10 mouse cellular contexts compared by ENCODE assay signal in the genomic region with DNA sequence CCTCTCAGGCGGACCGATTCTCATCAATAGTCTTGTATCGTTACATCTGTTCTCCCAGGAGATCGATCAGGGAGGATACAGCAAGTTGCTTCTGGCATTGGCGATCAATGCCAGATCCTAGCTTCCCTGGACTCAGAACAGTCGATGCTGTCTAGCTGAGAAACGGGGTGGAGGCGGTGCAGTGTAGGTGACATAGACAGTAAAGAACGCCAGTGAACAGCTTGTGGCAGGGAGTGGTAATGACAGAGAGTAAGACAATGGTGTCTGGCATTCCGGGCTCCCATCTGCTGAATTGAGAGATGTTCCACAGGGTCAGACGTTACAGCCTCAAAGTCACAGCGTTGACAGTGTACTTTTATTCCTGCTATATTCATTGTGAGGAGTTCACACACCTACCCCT.
DNase-seq lines count a peak whose midpoint lies in the region; ATAC-seq lines count a peak whose summit lies in the region.
"Had no signal": no experiment of that assay in that cellular context is flagged by ENCODE, and none has a peak within 500 bp of the region (broad histone marks: within the 10 kb centered on the region; RNA-seq: fewer than 3 reads in every experiment).

No protein-coding gene starts in this region.

- H3K9me3 ChIP-seq in hindbrain, embryonic 13.5 days = no peaks in the 10 kb centered on the region
- no peaks in the 10 kb centered on the region for H3K9me3 ChIP-seq in kidney, embryonic 14.5 days (ENCODE audit: control insufficient read depth, low read length)

- no peak overlapping the region for H3K4me2 ChIP-seq in hindbrain, embryonic 13.5 days
- H3K4me2 ChIP-seq in kidney, embryonic 14.5 days (replicated peaks; ENCODE audit: low read depth, low read length) = no peak overlapping the region

- no peak overlapping the region for H3K9ac ChIP-seq in hindbrain, embryonic 13.5 days
- H3K9ac ChIP-seq in kidney, embryonic 14.5 days (ENCODE audit: low read depth, low read length) = no peak overlapping the region
- H3K9ac ChIP-seq: liver, postnatal 0 days had no signal

- intact Hi-C loops in left cerebral cortex, postnatal 36 days (cut with DNase I) = no loop called here

- peak; percentile 74 for DNase-seq in ZHBTc4 (ENCODE audit: low read depth, low spot score)
- peak; percentile 55 for DNase-seq in cerebellum, adult 8-10 months
- peak; percentile 47 to 58 for DNase-seq in left cerebral cortex, postnatal 36 days (ENCODE audit: low spot score in 2 of 2)
- no peak for DNase-seq in lung, postnatal 14 days
- no peak for DNase-seq in kidney, postnatal 14 days
- DNase-seq in urinary bladder, postnatal 36 days (ENCODE audit: low spot score in 2 of 2) = no peak
- DNase-seq: kidney, adult 11 months; liver, postnatal 0 days had no signal

- 63% methylated on average over 12 of the region's 12 CpGs for WGBS in hindbrain, embryonic 13.5 days
- WGBS in kidney, embryonic 14.5 days = 77% methylated on average over 12 of the region's 12 CpGs

- no peaks in the 10 kb centered on the region for H3K36me3 ChIP-seq in hindbrain, embryonic 13.5 days
- H3K36me3 ChIP-seq in kidney, embryonic 14.5 days (ENCODE audit: control insufficient read depth, insufficient read depth, low read length) = no peaks in the 10 kb centered on the region

- peaks cover 28% of the 10 kb centered on the region for H3K4me1 ChIP-seq in hindbrain, embryonic 13.5 days (replicated peaks)
- H3K4me1 ChIP-seq in kidney, embryonic 14.5 days (ENCODE audit: control insufficient read depth, insufficient read depth, low read length) = peaks cover 3% of the 10 kb centered on the region; the same call in 1 of the 2 replicates

- H3K27ac ChIP-seq in hindbrain, embryonic 13.5 days = no peak overlapping the region
- no peak overlapping the region for H3K27ac ChIP-seq in kidney, embryonic 14.5 days (ENCODE audit: low read depth, low read length)

- ATAC-seq in hindbrain, embryonic 13.5 days (ENCODE audit: low FRiP score) = peak; percentile 70; the same call in 1 of the 2 replicates
- no peak for ATAC-seq in kidney, embryonic 14.5 days (ENCODE audit: low FRiP score, low TSS enrichment)
- ATAC-seq: liver, postnatal 0 days had no signal

- H3K27me3 ChIP-seq in hindbrain, embryonic 13.5 days = no peaks in the 10 kb centered on the region
- H3K27me3 ChIP-seq in kidney, embryonic 14.5 days (ENCODE audit: control insufficient read depth, insufficient read depth, low read length) = no peaks in the 10 kb centered on the region

- H3K4me3 ChIP-seq in hindbrain, embryonic 13.5 days = no peak overlapping the region
- H3K4me3 ChIP-seq in kidney, embryonic 14.5 days (ENCODE audit: low read length) = no peak overlapping the region

Comparison
In these comparisons a context has a peak if more than half of its experiments do, and no peak if none do; other contexts are left out.
1. DNase-seq: peak in ZHBTc4 (single experiment), cerebellum, adult 8-10 months (single experiment) and left cerebral cortex, postnatal 36 days (2 of 2); none in lung, postnatal 14 days (single experiment), kidney, postnatal 14 days (single experiment) and urinary bladder, postnatal 36 days (0 of 2).